Mouse (Mus musculus) limb, embryonic 14.5 days (tissue): ENCODE measurements around the gene Zfp592. TPM values are rescaled to one million over a fixed set of nuclear protein-coding genes. Genes with fewer than 3 reads are reported as not detected.

ENCODE experiments used
- ATAC-seq: fragments of 200-750 bp; cut with Nextera tagmentation; 2 replicates; pipeline ENCODE4 v1.8.0; 2017; ENCODE audit warnings: low read depth, moderate number of reproducible peaks, moderate TSS enrichment; ENCODE audit not compliant: low FRiP score
- DNase-seq: peaks from one replicate; pipeline ENCODE4 v3.0.0-alpha.2; 2015; ENCODE audit warnings: low spot score
- H3K27ac ChIP-seq: fragments of 300-500 bp; sonication (generic); replicated peaks from 2 replicates; pipeline ENCODE4 v1.5.1; 2014; ENCODE audit warnings: low read depth, mild to moderate bottlenecking, low read length, moderate library complexity, mixed read lengths
- H3K27me3 ChIP-seq: fragments of 300-500 bp; sonication (generic); 2 replicates; pipeline ENCODE4 v1.6.1; 2014; ENCODE audit warnings: low read length, mixed read lengths; ENCODE audit not compliant: control insufficient read depth, insufficient read depth
- H3K36me3 ChIP-seq: fragments of 300-500 bp; sonication (generic); 2 replicates; pipeline ENCODE4 v1.6.1; 2014; ENCODE audit warnings: mild to moderate bottlenecking, low read length, moderate library complexity, mixed read lengths; ENCODE audit not compliant: control insufficient read depth, insufficient read depth
- H3K4me1 ChIP-seq: fragments of 300-500 bp; sonication (generic); 2 replicates; pipeline ENCODE4 v1.6.1; 2014; ENCODE audit warnings: antibody characterized with exemption, low read length, mixed read lengths; ENCODE audit not compliant: control insufficient read depth, insufficient read depth
- H3K4me2 ChIP-seq: fragments of 300-500 bp; sonication (generic); replicated peaks from 2 replicates; pipeline ENCODE4 v1.6.1; 2014; ENCODE audit warnings: low read depth, mild to moderate bottlenecking, low read length, moderate library complexity; ENCODE audit not compliant: severe bottlenecking
- H3K4me3 ChIP-seq: fragments of 300-500 bp; sonication (generic); replicated peaks from 2 replicates; pipeline ENCODE4 v1.5.1; 2014; ENCODE audit warnings: low read length
- H3K9ac ChIP-seq: fragments of 300-500 bp; sonication (generic); 2 replicates; pipeline ENCODE4 v1.6.1; 2014; ENCODE audit warnings: mild to moderate bottlenecking, low read depth, low read length, moderate library complexity; ENCODE audit not compliant: severe bottlenecking
- H3K9me3 ChIP-seq: fragments of 300-500 bp; sonication (generic); 2 replicates; pipeline ENCODE4 v1.6.1; 2016; ENCODE audit warnings: low read length; ENCODE audit not compliant: control insufficient read depth
- POLR2A ChIP-seq: fragments of 200-500 bp; IDR thresholded peaks from 2 replicates; pipeline ENCODE4 v1.8.0; 2012; ENCODE audit warnings: inconsistent platforms, mild to moderate bottlenecking, moderate library complexity, borderline replicate concordance; ENCODE audit not compliant: insufficient read depth, insufficient read length; ENCODE audit errors: extremely low read depth
- WGBS: fragments of 180-500 bp; shearing (Covaris S2); extraction: QIAGEN DNeasy Blood & Tissue Kit; methylation state at CpG from one replicate; pipeline ENCODE4 v1.1.7; 2014; 5-methylcytosine and 5-hydroxymethylcytosine counted together
- polyA plus RNA-seq, 2 experiments: library from polyadenylated mRNA; depleted of rRNA in 1 of 2; stranded (reverse) in 1 of 2; unstranded in 1 of 2; fragments of >200 nt; fragmentation: Nextera tagmentation in 1 of 2; extraction: Ambion mirVana in 1 of 2; gene quantifications; 2 replicates each; pipeline versions ENCODE4 v1.2.1 to v1.2.3; 2012 to 2014

Zfp592 gene
- polyA plus RNA-seq (2012; rRNA removed): 24.3 and 31.6 TPM in 2 replicates
- polyA plus RNA-seq (2014; fragmentation: Nextera tagmentation; extraction: Ambion mirVana): 13.7 and 16.1 TPM in 2 replicates

DNA sequence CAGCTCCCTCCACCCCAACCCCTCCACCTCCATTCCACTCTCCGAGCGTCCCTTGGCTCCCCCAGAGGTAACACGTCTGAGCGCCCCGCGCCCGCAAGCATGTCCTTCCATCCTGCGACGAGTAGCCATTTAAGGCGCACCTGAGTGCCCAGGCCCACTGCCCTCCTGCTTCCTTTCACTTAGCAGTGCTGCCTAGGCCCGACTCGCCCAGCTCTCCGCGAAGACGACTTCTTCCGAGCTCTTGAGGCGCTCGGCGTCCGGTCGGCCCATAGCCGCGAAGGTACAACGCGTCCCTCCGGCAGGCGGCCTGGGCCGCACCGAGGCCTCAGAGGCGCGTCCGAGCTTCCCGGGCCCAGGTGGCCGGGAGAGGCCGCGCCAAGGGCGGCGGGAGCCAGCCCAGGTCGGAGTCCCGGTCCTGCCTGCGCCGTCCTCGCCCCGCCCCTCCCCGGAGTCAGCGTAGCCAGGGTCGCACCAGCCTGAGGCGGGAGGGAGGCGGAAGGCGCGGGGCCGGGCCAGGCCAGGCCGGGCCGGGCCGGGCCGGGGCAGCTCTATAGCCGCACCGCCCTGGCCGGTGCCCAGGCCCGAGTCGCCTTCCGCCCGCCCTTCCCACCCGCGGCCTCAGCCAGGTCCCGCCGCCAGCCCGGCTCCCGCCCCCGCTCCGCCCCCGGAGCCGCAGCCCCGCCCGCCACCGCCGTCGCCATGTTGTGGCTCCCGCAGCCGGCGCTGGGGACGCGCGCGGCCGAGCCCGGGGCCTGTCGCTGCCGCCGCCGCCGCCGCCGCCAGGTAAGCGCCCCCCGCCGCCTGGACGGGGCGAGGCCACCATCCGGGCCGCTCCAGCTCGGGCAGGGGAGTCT lies at the start of gene Zfp592:
Zfp592 (plus strand) TSS at position 702 of the 854 bp plus-strand sequence.
- WGBS: under 1% methylated on average over 38 of the region's 102 CpGs
- Histone ChIP-seq H3K27me3 (no peaks in the 10 kb centered on the region), H3K36me3 (no peaks in the 10 kb centered on the region), H3K27ac (peak within 1 kb of the TSS; percentile 95), H3K9ac (peak within 1 kb of the TSS; percentile 98), H3K4me3 (peak within 1 kb of the TSS; percentile 93), H3K9me3 (no peaks in the 10 kb centered on the region), H3K4me1 (peaks cover 16% of the 10 kb centered on the region), H3K4me2 (peak within 1 kb of the TSS; percentile 85)
- DNase-seq: peak; percentile 70
- ATAC-seq: peak; percentile 90
- no peak for TF ChIP-seq POLR2A

DNA sequence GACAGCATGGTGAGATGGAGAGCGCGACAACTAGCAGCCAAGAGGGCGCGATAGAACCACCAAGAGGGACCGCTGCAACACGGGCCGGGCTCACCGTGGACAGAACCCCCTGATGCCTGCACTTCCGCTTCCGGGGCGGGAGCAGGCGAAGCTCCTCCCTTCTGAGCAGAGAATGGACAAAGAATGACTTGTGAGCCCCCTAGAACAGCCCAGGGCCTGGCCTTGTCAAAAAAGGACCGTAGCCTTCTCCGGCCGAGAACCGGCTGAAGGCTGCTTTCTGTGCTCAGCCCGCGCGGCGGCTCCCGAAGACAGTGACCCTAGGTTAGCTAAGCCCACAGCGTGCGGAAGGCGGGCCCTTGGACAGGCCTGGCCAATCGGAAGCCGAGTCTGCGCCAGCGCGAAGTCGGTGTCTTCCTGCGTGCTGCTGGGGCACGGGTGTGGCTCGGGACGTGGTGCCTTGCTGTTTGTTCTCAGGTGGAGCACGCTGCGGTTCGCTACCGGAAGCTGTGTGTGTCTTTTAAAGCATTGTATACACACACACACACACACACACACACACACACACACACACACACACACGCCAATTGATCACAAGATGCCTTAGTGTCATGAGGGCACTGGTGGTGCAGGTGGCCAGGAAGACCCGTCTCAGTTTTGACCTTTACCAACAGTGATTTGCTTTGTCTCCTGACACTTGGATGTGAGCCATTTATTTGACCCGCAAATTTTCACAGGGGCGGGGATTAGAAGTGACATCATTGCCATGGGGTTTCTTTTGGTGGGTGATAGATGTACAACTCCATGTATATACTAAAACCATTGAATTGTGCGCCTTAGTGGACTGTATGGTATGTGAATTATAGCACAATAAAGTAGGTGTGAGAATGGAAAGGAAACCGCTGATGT lies 45.8 kb upstream of the Zfp592 start, which contains the start of gene Sec11a:
Sec11a (minus strand) TSS at position 336 of the 906 bp plus-strand sequence.
- Histone ChIP-seq H3K9me3 (no peaks in the 10 kb centered on the region), H3K4me1 (peaks cover 15% of the 10 kb centered on the region), H3K4me3 (peak within 1 kb of the TSS; percentile 84), H3K27me3 (no peaks in the 10 kb centered on the region), H3K9ac (peak within 1 kb of the TSS; percentile 82), H3K36me3 (peaks cover 4% of the 10 kb centered on the region; the same call in 1 of the 2 replicates), H3K4me2 (peak within 1 kb of the TSS; percentile 82), H3K27ac (peak within 1 kb of the TSS; percentile 95)
- TF ChIP-seq POLR2A: peak; percentile 76; the same call in 1 of the 2 replicates
- ATAC-seq (peak; percentile 100), DNase-seq (peak; percentile 87)
- WGBS: 1% methylated on average over 37 of the region's 44 CpGs

DNA sequence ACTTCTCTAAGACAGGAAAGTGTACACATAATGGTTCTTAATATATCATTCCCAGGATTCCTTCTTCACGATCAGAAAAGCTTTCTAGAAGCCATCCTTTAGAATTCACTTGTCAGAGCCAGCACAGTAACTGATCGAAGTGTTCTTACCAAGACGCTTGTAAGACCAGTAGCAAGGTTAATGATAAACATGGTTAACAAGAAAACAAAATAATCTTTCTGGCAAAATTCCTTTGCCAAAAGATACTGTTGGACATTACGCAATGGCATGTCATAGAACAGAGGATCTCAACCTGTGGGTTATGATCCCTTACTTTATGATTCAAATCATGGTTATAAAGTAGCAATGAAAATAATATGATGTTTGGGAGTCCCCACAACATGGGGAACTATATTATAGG lies 42.0 kb upstream of the Zfp592 start:
- H3K4me3 ChIP-seq: no peak overlapping the region
- no peak for TF ChIP-seq POLR2A
- no peak overlapping the region for H3K4me2 ChIP-seq
- H3K9ac ChIP-seq: no peak overlapping the region
- H3K27me3 ChIP-seq: no peaks in the 10 kb centered on the region
- no peak for ATAC-seq
- no peaks in the 10 kb centered on the region for H3K36me3 ChIP-seq
- no peak overlapping the region for H3K27ac ChIP-seq
- DNase-seq: no peak
- peaks cover 6% of the 10 kb centered on the region for H3K4me1 ChIP-seq
- no peaks in the 10 kb centered on the region for H3K9me3 ChIP-seq
- WGBS: 86% methylated on average over 4 of the region's 4 CpGs

DNA sequence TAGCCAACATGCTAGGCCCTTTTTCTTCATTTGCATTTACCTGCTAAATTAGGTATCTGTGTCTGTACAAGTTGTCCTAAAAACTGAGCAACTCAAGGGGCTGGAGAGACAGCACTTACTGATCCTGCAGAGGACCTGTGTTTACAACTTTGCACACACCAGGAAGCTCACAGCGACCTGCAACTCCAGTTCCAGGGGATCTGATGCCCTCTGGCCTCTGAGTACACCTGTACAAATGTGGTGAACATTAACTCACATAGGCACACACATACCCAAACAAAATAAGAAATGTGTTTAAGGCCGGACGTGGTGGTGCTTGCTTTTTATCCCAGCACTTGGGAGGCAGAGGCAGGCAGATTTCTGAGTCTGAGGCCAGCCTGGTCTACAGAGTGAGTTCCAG lies 41.3 kb upstream of the Zfp592 start:
- Histone ChIP-seq H3K27ac (no peak overlapping the region), H3K4me2 (no peak overlapping the region), H3K9me3 (no peaks in the 10 kb centered on the region), H3K4me3 (no peak overlapping the region), H3K27me3 (no peaks in the 10 kb centered on the region), H3K4me1 (0 out of 2 replicates have a peak, but pooled peaks cover 2% of the 10 kb centered on the region), H3K36me3 (no peaks in the 10 kb centered on the region), H3K9ac (no peak overlapping the region)
- DNase-seq: no peak
- TF ChIP-seq POLR2A: no peak
- 54% methylated on average over 3 of the region's 3 CpGs for WGBS
- no peak for ATAC-seq

DNA sequence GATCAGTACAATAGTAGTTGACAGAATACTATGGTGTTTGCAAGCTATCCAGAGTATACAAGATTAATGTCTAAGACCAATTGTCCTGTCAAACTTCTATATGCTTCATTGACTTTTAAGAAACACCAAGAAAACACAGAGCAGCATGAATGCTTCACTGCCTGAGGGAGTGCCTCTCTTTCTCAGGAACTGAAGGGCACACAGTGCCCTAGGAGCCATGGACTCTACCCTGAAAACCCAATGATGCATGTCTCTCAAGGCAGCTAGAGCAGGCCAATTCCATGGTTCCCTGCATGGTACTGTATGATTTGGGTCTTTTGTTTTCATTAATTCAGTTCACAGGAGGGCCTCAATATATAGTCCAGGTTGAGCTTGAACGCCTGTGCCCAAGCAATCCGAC lies 39.2 kb upstream of the Zfp592 start:
- DNase-seq (no peak), ATAC-seq (no peak)
- no peaks in the 10 kb centered on the region for H3K9me3 ChIP-seq
- no peak overlapping the region for H3K4me2 ChIP-seq
- no peak overlapping the region for H3K4me3 ChIP-seq
- no peak overlapping the region for H3K27ac ChIP-seq
- no peaks in the 10 kb centered on the region for H3K36me3 ChIP-seq
- H3K27me3 ChIP-seq: no peaks in the 10 kb centered on the region
- H3K4me1 ChIP-seq: no peaks in the 10 kb centered on the region
- no peak for TF ChIP-seq POLR2A
- H3K9ac ChIP-seq: no peak overlapping the region
- whole genome bisulfite sequencing: 73% methylated on average over 2 of the region's 2 CpGs
